Mouse (Mus musculus) MEL-GATA-1-ER (cell line): Measurements from ENCODE around the gene Tmem45a2.

Source experiments
- DNase-seq: peaks from one replicate; pipeline ENCODE4 v3.0.0-alpha.2; 2012; ENCODE audit warnings: low read depth; ENCODE audit errors: extremely low read depth

The Tmem45a2 gene

GRCm38 (mm10) chr16:57071132-57071639 is at the start of gene Tmem45a2:
Gene Tmem45a2 (minus strand): TSS chr16:57071372.
- DNase-seq: no peak

GRCm38 (mm10) chr16:57117562-57117961 is 46.4 kb upstream of the Tmem45a2 start:
- no peak for DNase-seq

GRCm38 (mm10) chr16:57116066-57116465 is 44.9 kb upstream of the Tmem45a2 start:
- DNase-seq: no peak

- DNase-seq: no peak
Observed at GRCm38 (mm10) chr16:57106185-57106960, 35.2 kb upstream of the Tmem45a2 start.

GRCm38 (mm10) chr16:57101174-57101573 is 30.0 kb upstream of the Tmem45a2 start:
- no peak for DNase-seq

GRCm38 (mm10) chr16:57099572-57100237 is 28.5 kb upstream of the Tmem45a2 start:
- peak; percentile 57 for DNase-seq

- DNase-seq: peak; percentile 44
Observed at GRCm38 (mm10) chr16:57098468-57099144, 27.4 kb upstream of the Tmem45a2 start.

GRCm38 (mm10) chr16:57092911-57093605 is 21.9 kb upstream of the Tmem45a2 start:
- no peak for DNase-seq

GRCm38 (mm10) chr16:57092460-57092859 is 21.3 kb upstream of the Tmem45a2 start:
- peak; percentile 54 for DNase-seq

- no peak for DNase-seq
Observed at GRCm38 (mm10) chr16:57079577-57079976, 8.4 kb upstream of the Tmem45a2 start.

- no peak for DNase-seq
Observed at GRCm38 (mm10) chr16:57075986-57076385, 4.8 kb upstream of the Tmem45a2 start.

GRCm38 (mm10) chr16:57062045-57062444 is 9.1 kb downstream of the Tmem45a2 start:
- DNase-seq: no peak

GRCm38 (mm10) chr16:57056995-57057394 is 14.2 kb downstream of the Tmem45a2 start:
- DNase-seq: no peak

GRCm38 (mm10) chr16:57049974-57050373 is 21.2 kb downstream of the Tmem45a2 start:
- DNase-seq: no peak

GRCm38 (mm10) chr16:57038600-57038999 is 32.6 kb downstream of the Tmem45a2 start:
- DNase-seq: no peak

- DNase-seq: no peak
Observed at GRCm38 (mm10) chr16:57030150-57030885, 40.9 kb downstream of the Tmem45a2 start.

- DNase-seq: peak; percentile 11
Observed at GRCm38 (mm10) chr16:56998283-56998682, 72.9 kb downstream of the Tmem45a2 start.
